Mouse (Mus musculus): ENCODE data around the gene Tppp3.

DNA sequence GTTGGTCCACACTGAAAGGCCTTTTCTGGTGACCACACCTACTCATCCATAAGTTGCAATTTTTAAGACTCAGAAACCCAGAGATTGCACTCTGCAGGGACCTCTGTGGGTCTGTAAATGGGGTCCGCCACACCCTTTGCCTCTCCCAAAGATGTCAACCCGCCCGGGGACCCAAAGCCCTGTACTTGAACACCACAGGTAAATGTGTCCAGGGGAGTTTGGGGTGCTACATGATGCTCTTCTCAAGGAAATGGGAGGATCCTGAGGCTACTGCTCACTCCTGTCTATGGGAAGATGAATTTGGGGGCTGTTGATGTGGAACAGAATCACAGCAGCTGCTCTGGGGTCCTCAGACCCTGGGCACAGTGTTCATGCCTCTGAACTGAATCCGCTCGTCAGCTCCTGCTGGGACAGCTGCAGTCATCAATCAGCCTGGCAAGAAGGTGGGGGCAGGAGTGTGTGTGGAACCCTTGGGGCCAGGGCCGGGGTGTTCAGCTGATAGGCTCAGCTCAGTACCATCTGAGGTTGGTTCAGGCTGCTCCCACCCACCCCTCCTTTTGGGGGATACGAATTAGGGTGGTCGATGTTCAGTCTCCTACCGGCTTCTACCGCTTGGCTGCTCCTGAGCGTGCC, 529 bp downstream of the Tppp3 start:
- no peak for TF ChIP-seq POLR2AphosphoS2 (IDR thresholded peaks at IDR 0.05; ENCODE audit: insufficient read length, low read depth)
- TF ChIP-seq MAX (IDR thresholded peaks at IDR 0.05; ENCODE audit: low read depth), result no peak
- no peak for TF ChIP-seq POLR2A (IDR thresholded peaks at IDR 0.05; ENCODE audit: insufficient read length, low read depth)
- no peak for TF ChIP-seq E2F4 (IDR thresholded peaks at IDR 0.05; ENCODE audit: insufficient read depth)
- TF ChIP-seq SRF (IDR thresholded peaks at IDR 0.05; ENCODE audit: control insufficient read depth, insufficient read length, low read depth), result no peak
